28 mouse cellular contexts compared by ENCODE assay signal in the genomic region with DNA sequence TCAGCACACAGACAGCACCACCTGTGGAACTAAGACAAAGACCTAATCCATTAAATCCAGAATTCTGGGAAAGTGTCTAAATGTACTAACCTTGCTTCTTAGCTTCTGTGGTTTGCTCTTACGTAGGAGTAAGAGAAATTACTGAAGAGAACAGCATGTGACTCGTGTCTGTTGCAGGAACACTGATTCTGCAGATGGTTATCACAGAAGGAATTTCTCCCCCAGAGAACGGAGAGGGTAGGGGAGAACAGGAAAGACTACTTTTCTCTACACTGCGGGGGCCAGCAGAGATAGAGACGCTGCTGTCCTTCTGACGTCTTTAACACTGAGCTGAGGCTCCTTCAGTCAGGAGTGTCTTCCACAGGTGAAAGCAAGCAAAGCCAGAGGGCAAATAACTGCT. TPM values are rescaled to one million over a fixed set of nuclear protein-coding genes. Genes with fewer than 3 reads are reported as not detected.
A peak's percentile ranks its signal among the peaks of the same experiment; 100 is the strongest.
DNase-seq lines count a peak whose midpoint lies in the region; ATAC-seq lines count a peak whose summit lies in the region.
"Had no signal": no experiment of that assay in that cellular context is flagged by ENCODE, and none has a peak within 500 bp of the region (broad histone marks: within the 10 kb centered on the region; RNA-seq: fewer than 3 reads in every experiment).

No protein-coding gene starts in this region.

- ATAC-seq in embryonic facial prominence, embryonic 14.5 days (ENCODE audit: low read depth), result no peak
- no peak for ATAC-seq in kidney, embryonic 16.5 days (ENCODE audit: low FRiP score, low TSS enrichment)
- ATAC-seq: intestine, postnatal 0 days; liver, embryonic 12.5 days had no signal

- H3K9me3 ChIP-seq in embryonic facial prominence, embryonic 14.5 days (ENCODE audit: control insufficient read depth, low read length), result no peaks in the 10 kb centered on the region
- H3K9me3 ChIP-seq in embryonic facial prominence, embryonic 10.5 days, result no peaks in the 10 kb centered on the region
- H3K9me3 ChIP-seq in kidney, embryonic 16.5 days (ENCODE audit: low read length), result no peaks in the 10 kb centered on the region
- H3K9me3 ChIP-seq: forebrain, embryonic 12.5 days; heart, embryonic 13.5 days; hindbrain, embryonic 12.5 days; limb, embryonic 13.5 days; liver, embryonic 12.5 days had no signal

- H3K27me3 ChIP-seq in embryonic facial prominence, embryonic 14.5 days (replicated peaks; ENCODE audit: control insufficient read depth, insufficient read depth, low read length), result no peaks in the 10 kb centered on the region
- no peaks in the 10 kb centered on the region for H3K27me3 ChIP-seq in embryonic facial prominence, embryonic 10.5 days (replicated peaks; ENCODE audit: low read depth, poor library complexity, severe bottlenecking)
- no peaks in the 10 kb centered on the region for H3K27me3 ChIP-seq in kidney, embryonic 16.5 days (ENCODE audit: insufficient read depth, low read length)
- H3K27me3 ChIP-seq: heart, embryonic 13.5 days; hindbrain, embryonic 12.5 days; limb, embryonic 13.5 days; liver, embryonic 12.5 days had no signal

- H3K4me1 ChIP-seq in embryonic facial prominence, embryonic 14.5 days (ENCODE audit: control insufficient read depth, insufficient read depth, low read length), result no peaks in the 10 kb centered on the region
- 0 out of 2 replicates have a peak, but pooled peaks cover 3% of the 10 kb centered on the region for H3K4me1 ChIP-seq in embryonic facial prominence, embryonic 10.5 days
- H3K4me1 ChIP-seq in kidney, embryonic 16.5 days (ENCODE audit: insufficient read depth, low read length), result 0 out of 2 replicates have a peak, but pooled peaks cover 9% of the 10 kb centered on the region
- H3K4me1 ChIP-seq: hindbrain, embryonic 12.5 days; limb, embryonic 13.5 days; liver, embryonic 12.5 days had no signal

- H3K4me3 ChIP-seq in embryonic facial prominence, embryonic 14.5 days (ENCODE audit: low read depth, low read length), result no peak overlapping the region
- H3K4me3 ChIP-seq in embryonic facial prominence, embryonic 10.5 days, result no peak overlapping the region
- H3K4me3 ChIP-seq in kidney, embryonic 16.5 days (ENCODE audit: low read length), result no peak overlapping the region
- H3K4me3 ChIP-seq: forebrain, embryonic 12.5 days; heart, adult 2 months; heart, embryonic 13.5 days; hindbrain, embryonic 12.5 days; limb, embryonic 13.5 days; liver, embryonic 12.5 days had no signal

- 57% methylated on average over 6 of the region's 6 CpGs for WGBS in embryonic facial prominence, embryonic 14.5 days
- WGBS in embryonic facial prominence, embryonic 10.5 days, result 61% methylated on average over 6 of the region's 6 CpGs
- 52% methylated on average over 6 of the region's 6 CpGs for whole genome bisulfite sequencing in kidney, embryonic 16.5 days

- H3K4me2 ChIP-seq in embryonic facial prominence, embryonic 14.5 days (ENCODE audit: low read depth, low read length), result no peak overlapping the region
- no peak overlapping the region for H3K4me2 ChIP-seq in kidney, embryonic 16.5 days (replicated peaks; ENCODE audit: low read depth, low read length)
- H3K4me2 ChIP-seq: forebrain, embryonic 12.5 days; heart, embryonic 13.5 days; hindbrain, embryonic 12.5 days; limb, embryonic 13.5 days; liver, embryonic 12.5 days; midbrain, embryonic 11.5 days had no signal

- no peak overlapping the region for H3K27ac ChIP-seq in embryonic facial prominence, embryonic 14.5 days (replicated peaks; ENCODE audit: low read depth, low read length)
- no peak overlapping the region for H3K27ac ChIP-seq in embryonic facial prominence, embryonic 10.5 days (replicated peaks)
- peak overlapping the region; percentile 29; the same call in 1 of the 2 replicates for H3K27ac ChIP-seq in kidney, embryonic 16.5 days (ENCODE audit: low read length)
- H3K27ac ChIP-seq: forebrain, embryonic 12.5 days; heart, adult 2 months; heart, embryonic 13.5 days; hindbrain, embryonic 12.5 days; limb, embryonic 13.5 days; liver, embryonic 12.5 days had no signal

- DNase-seq in embryonic facial prominence, embryonic 14.5 days (ENCODE audit: low spot score), result peak; percentile 9
- no peak for DNase-seq in embryonic facial prominence, embryonic 10.5 days (ENCODE audit: low spot score)
- no peak for DNase-seq in kidney, adult 18-20 months
- peak; percentile 30 for DNase-seq in right cerebral cortex, adult 18-20 months
- DNase-seq in right cerebral cortex, postnatal 25 days, result no peak
- peak; percentile 39 for DNase-seq in yolk sac, embryonic 10.5 days (ENCODE audit: low spot score)
- no peak for DNase-seq in B cell, adult 2 months
- DNase-seq: adrenal gland, postnatal 25 days; cerebellum, postnatal 10 days; gastrocnemius, postnatal 36 days; heart, adult 2 months; kidney, postnatal 25 days; lung, adult 18-20 months; lung, postnatal 14 days; thymus, adult 2 months; thymus, postnatal 4 days had no signal

- no peak overlapping the region for H3K9ac ChIP-seq in embryonic facial prominence, embryonic 14.5 days (ENCODE audit: low read depth, low read length)
- no peak overlapping the region for H3K9ac ChIP-seq in kidney, embryonic 16.5 days (replicated peaks; ENCODE audit: low read length)
- H3K9ac ChIP-seq: forebrain, embryonic 12.5 days; heart, embryonic 13.5 days; hindbrain, embryonic 12.5 days; limb, embryonic 13.5 days; liver, embryonic 12.5 days had no signal

- no peaks in the 10 kb centered on the region for H3K36me3 ChIP-seq in embryonic facial prominence, embryonic 14.5 days (ENCODE audit: control insufficient read depth, insufficient read depth, low read length)
- H3K36me3 ChIP-seq in embryonic facial prominence, embryonic 10.5 days (replicated peaks), result no peaks in the 10 kb centered on the region
- no peaks in the 10 kb centered on the region for H3K36me3 ChIP-seq in kidney, embryonic 16.5 days (ENCODE audit: insufficient read depth, low read length)
- H3K36me3 ChIP-seq: forebrain, embryonic 12.5 days; heart, embryonic 13.5 days; hindbrain, embryonic 12.5 days; limb, embryonic 13.5 days; liver, embryonic 12.5 days had no signal

RNA-seq across cellular contexts. Expression of a gene that starts 4.3 kb away (rescaled TPM):
- 0.29 and 1.7 TPM in 2 replicates for polyA plus RNA-seq in embryonic facial prominence, embryonic 14.5 days (2014; fragmentation: Nextera tagmentation; extraction: Ambion mirVana)
- not detected in 2 replicates for polyA plus RNA-seq in embryonic facial prominence, embryonic 10.5 days (2016; fragmentation: Nextera tagmentation; extraction: Ambion mirVana)
- polyA plus RNA-seq in kidney, embryonic 16.5 days (2015; fragmentation: Nextera tagmentation; extraction: Ambion mirVana), result 14.9 and 17.3 TPM in 2 replicates
- polyA plus RNA-seq: embryonic facial prominence, embryonic 11.5 days; forebrain, embryonic 12.5 days; heart, adult 2 months; heart, embryonic 13.5 days; hindbrain, embryonic 12.5 days; liver, embryonic 12.5 days; midbrain, embryonic 11.5 days; midbrain, postnatal 0 days; neural tube, embryonic 14.5 days had no signal

RNA-seq across cellular contexts. Expression of a gene that starts 16.2 kb away (rescaled TPM):
- 53.2 and 53.4 TPM in 2 replicates for polyA plus RNA-seq in embryonic facial prominence, embryonic 14.5 days (2014; fragmentation: Nextera tagmentation; extraction: Ambion mirVana)
- 107 and 115 TPM in 2 replicates for polyA plus RNA-seq in embryonic facial prominence, embryonic 10.5 days (2016; fragmentation: Nextera tagmentation; extraction: Ambion mirVana)
- 77.8 and 79.1 TPM in 2 replicates for polyA plus RNA-seq in kidney, embryonic 16.5 days (2015; fragmentation: Nextera tagmentation; extraction: Ambion mirVana)

RNA-seq across cellular contexts. Expression of a gene that starts 25.9 kb away (rescaled TPM):
- polyA plus RNA-seq in embryonic facial prominence, embryonic 14.5 days (2014; fragmentation: Nextera tagmentation; extraction: Ambion mirVana), result not detected in 2 replicates
- polyA plus RNA-seq in embryonic facial prominence, embryonic 10.5 days (2016; fragmentation: Nextera tagmentation; extraction: Ambion mirVana), result not detected in 2 replicates
- not detected in 2 replicates for polyA plus RNA-seq in kidney, embryonic 16.5 days (2015; fragmentation: Nextera tagmentation; extraction: Ambion mirVana)
- polyA plus RNA-seq: embryonic facial prominence, embryonic 11.5 days; forebrain, embryonic 12.5 days; heart, adult 2 months; heart, embryonic 13.5 days; hindbrain, embryonic 12.5 days; intestine, postnatal 0 days; limb, embryonic 13.5 days; liver, embryonic 12.5 days; midbrain, embryonic 11.5 days; midbrain, postnatal 0 days; neural tube, embryonic 14.5 days; stomach, embryonic 16.5 days; thymus, adult 2 months had no signal

RNA-seq across cellular contexts. Expression of a gene that starts 33.1 kb away (rescaled TPM):
- polyA plus RNA-seq in embryonic facial prominence, embryonic 14.5 days (2014; fragmentation: Nextera tagmentation; extraction: Ambion mirVana), result 4.1 and 4.9 TPM in 2 replicates
- polyA plus RNA-seq in embryonic facial prominence, embryonic 10.5 days (2016; fragmentation: Nextera tagmentation; extraction: Ambion mirVana), result 0.20 TPM in 1 of 2 replicates, not detected in the other
- polyA plus RNA-seq in kidney, embryonic 16.5 days (2015; fragmentation: Nextera tagmentation; extraction: Ambion mirVana), result 1.4 and 2.2 TPM in 2 replicates

RNA-seq across cellular contexts. Expression of a gene that starts 59.0 kb away (rescaled TPM):
- 24.5 and 28.4 TPM in 2 replicates for polyA plus RNA-seq in embryonic facial prominence, embryonic 14.5 days (2014; fragmentation: Nextera tagmentation; extraction: Ambion mirVana)
- 46.7 and 47.0 TPM in 2 replicates for polyA plus RNA-seq in embryonic facial prominence, embryonic 10.5 days (2016; fragmentation: Nextera tagmentation; extraction: Ambion mirVana)
- 24.3 and 28.0 TPM in 2 replicates for polyA plus RNA-seq in kidney, embryonic 16.5 days (2015; fragmentation: Nextera tagmentation; extraction: Ambion mirVana)

Comparison
In these comparisons a context has a peak if more than half of its experiments do, and no peak if none do; other contexts are left out.
1. DNase-seq: peak in embryonic facial prominence, embryonic 14.5 days (single experiment), right cerebral cortex, adult 18-20 months (single experiment) and yolk sac, embryonic 10.5 days (single experiment); none in embryonic facial prominence, embryonic 10.5 days (single experiment), kidney, adult 18-20 months (single experiment), right cerebral cortex, postnatal 25 days (single experiment) and B cell, adult 2 months (0 of 2).